Mouse (Mus musculus) C2C12 (cell line): ENCODE measurements at regions not wholly inside any gene's neighbourhood (a gene's known extent, or its start where the extent isn't known, plus 50 kb on each side); places are given as distances from the start of the nearest gene placed in this dataset.

Experiments used
- H3K27me3 ChIP-seq: one replicate; pipeline ENCODE4 v1.6.1; 2011; ENCODE audit not compliant: control insufficient read depth, insufficient read depth, insufficient read length
- H3K36me3 ChIP-seq: one replicate; pipeline ENCODE4 v1.6.1; 2011; ENCODE audit not compliant: control insufficient read depth, insufficient read depth
- H3K4me3 ChIP-seq: one replicate; pipeline ENCODE4 v1.5.1; 2011; ENCODE audit warnings: mild to moderate bottlenecking, control low read depth; ENCODE audit not compliant: poor library complexity, insufficient read depth, severe bottlenecking
- H3K79me2 ChIP-seq: one replicate; pipeline ENCODE4 v1.6.1; 2011; ENCODE audit not compliant: control insufficient read depth, insufficient read depth
- H3K79me3 ChIP-seq: one replicate; pipeline ENCODE4 v1.6.1; 2011; ENCODE audit warnings: low read depth, control low read depth
- H3ac ChIP-seq: one replicate; pipeline ENCODE3; 2011; ENCODE audit warnings: low read depth; ENCODE audit not compliant: control insufficient read depth, insufficient read length
- CEBPB ChIP-seq: IDR thresholded peaks from one replicate; pipeline ENCODE4 v1.6.1; 2011; ENCODE audit warnings: low read depth, mild to moderate bottlenecking, control low read depth, moderate library complexity
- CTCF ChIP-seq: IDR thresholded peaks from one replicate; pipeline ENCODE4 v1.5.1; 2011; ENCODE audit not compliant: control insufficient read depth, insufficient read depth, insufficient read length
- FOSL1 ChIP-seq: IDR thresholded peaks from one replicate; pipeline ENCODE4 v1.8.0; 2011; ENCODE audit warnings: mild to moderate bottlenecking, low read length; ENCODE audit not compliant: poor library complexity, insufficient read depth, severe bottlenecking
- MAX ChIP-seq: IDR thresholded peaks from one replicate; pipeline ENCODE4 v1.6.1; 2011; ENCODE audit warnings: mild to moderate bottlenecking, control low read depth
- MYOD1 ChIP-seq: IDR thresholded peaks from one replicate; pipeline ENCODE4 v1.6.1; 2011; ENCODE audit warnings: low read depth; ENCODE audit not compliant: control insufficient read depth, insufficient read length
- MYOG ChIP-seq: IDR thresholded peaks from one replicate; pipeline ENCODE4 v1.6.1; 2011; ENCODE audit not compliant: control insufficient read depth, insufficient read length; ENCODE audit errors: extremely low read depth
- USF1 ChIP-seq: IDR thresholded peaks from one replicate; pipeline ENCODE4 v1.6.1; 2011; ENCODE audit warnings: low read depth, mild to moderate bottlenecking, control low read depth, moderate library complexity

DNA sequence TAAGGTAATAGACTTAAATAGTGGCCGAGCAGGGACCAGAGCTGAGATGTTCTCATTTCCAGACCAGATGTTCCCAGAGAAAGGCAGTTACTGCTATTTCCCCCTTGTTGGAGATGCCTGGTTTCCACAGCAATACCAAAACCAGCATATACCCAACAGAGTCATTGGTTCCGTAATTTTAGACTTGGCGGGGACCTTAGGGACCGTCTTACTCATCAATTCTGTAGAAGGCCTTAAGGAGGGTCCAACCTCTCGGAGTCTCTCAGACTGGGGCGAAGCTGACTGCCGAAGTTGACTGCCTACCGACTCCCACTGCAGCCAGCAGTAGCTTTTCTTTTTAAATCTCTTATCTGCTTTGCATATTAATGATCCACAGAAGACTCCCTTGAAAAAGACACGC lies 95.1 kb upstream of the Foxn2 start:
- no peak overlapping the region for H3K4me3 ChIP-seq
- TF ChIP-seq FOSL1 (no peak), MYOG (no peak), CTCF (no peak), MAX (no peak), CEBPB (no peak), USF1 (no peak), MYOD1 (no peak)

DNA sequence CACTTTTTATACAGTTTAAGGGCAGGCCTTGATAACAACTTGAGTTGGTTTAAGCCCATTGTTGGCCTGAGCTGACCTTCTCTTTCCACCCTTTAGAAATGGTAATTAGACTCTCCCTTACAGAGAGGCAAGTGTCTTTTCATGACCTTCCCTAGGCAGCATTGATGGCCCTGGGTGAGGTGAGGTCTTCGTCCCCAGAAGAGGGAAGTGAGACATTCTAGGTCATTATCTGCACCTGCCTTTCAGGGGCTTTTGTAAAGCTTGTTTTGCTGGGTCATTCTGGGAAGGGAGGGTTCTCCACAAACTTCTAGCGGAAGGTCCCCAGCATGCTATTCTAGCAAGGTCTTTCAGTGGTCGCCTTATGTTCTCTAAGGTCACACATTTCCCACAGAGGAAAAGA lies 93.6 kb upstream of the Foxn2 start:
- no peaks in the 10 kb centered on the region for H3K79me2 ChIP-seq
- TF ChIP-seq CTCF, result no peak
- no peak for TF ChIP-seq USF1
- H3K4me3 ChIP-seq, result no peak overlapping the region
- H3K27me3 ChIP-seq, result no peaks in the 10 kb centered on the region
- H3ac ChIP-seq, result no peak overlapping the region
- no peaks in the 10 kb centered on the region for H3K79me3 ChIP-seq
- H3K36me3 ChIP-seq, result no peaks in the 10 kb centered on the region

More for the DNA sequence above, 95.1 kb upstream of the Foxn2 start:
- no peaks in the 10 kb centered on the region for H3K27me3 ChIP-seq
- no peaks in the 10 kb centered on the region for H3K36me3 ChIP-seq
- H3K79me2 ChIP-seq, result no peaks in the 10 kb centered on the region
- H3K79me3 ChIP-seq, result no peaks in the 10 kb centered on the region
- no peak overlapping the region for H3ac ChIP-seq

DNA sequence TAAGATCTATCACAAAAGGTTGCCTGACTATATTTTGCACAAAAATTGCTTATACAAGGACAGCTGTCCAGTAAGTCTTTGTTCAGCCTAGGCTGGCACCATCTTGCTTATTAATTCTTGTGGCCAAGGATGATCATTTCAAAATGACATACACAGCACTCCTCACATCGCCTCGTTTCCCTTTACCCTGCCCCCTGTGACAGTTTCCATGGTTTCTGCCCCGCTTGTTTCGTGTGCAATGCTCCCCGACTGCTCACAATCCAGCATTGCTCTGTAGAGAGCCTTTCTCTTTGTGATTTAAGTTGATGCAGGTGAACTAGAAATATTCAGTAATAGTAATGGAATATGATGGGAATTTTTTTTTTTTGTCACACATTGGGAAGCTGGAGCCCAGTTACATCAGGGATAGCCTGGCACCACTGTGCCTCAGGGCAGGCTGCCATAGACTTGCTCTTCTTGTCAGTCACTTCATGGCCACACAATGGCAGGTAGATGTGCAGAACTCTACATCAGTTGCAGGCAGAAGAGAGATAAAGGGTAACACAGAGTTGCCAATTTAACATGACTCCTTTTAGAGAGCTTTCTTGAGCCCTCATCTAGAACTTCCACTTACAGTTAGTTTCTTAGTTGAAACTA lies 90.6 kb upstream of the Foxn2 start:
- no peak overlapping the region for H3ac ChIP-seq
- H3K4me3 ChIP-seq, result no peak overlapping the region
- H3K36me3 ChIP-seq, result no peaks in the 10 kb centered on the region
- H3K27me3 ChIP-seq, result no peaks in the 10 kb centered on the region
- H3K79me2 ChIP-seq, result no peaks in the 10 kb centered on the region
- TF ChIP-seq CTCF (no peak), CEBPB (no peak), MYOD1 (no peak), USF1 (no peak), MYOG (no peak), FOSL1 (no peak), MAX (no peak)
- no peaks in the 10 kb centered on the region for H3K79me3 ChIP-seq

DNA sequence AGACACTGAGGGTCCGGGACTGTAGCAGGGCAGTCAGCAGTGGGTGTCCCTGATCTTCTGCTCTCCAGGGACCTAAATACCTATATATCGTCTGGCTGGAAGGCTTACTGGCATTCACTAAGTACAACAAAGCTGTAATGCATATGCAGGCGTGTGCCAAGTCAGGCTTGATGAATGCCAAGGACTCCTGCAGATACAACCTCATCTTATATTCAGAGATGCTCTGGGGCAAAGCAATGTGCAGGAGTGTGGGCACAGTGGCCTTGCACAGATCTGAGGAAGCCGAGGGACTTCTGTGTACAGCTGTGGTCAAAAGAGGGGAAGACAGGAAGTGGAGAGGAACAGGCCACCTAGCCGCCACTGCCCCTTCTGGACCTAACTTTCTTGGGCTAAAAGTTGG lies 89.5 kb upstream of the Foxn2 start:
- H3K4me3 ChIP-seq, result no peak overlapping the region
- H3ac ChIP-seq, result no peak overlapping the region
- no peak for TF ChIP-seq MYOG
- TF ChIP-seq FOSL1, result no peak
- TF ChIP-seq CTCF, result no peak
- no peak for TF ChIP-seq MYOD1
- no peak for TF ChIP-seq MAX
- no peak for TF ChIP-seq CEBPB
- no peak for TF ChIP-seq USF1
- no peaks in the 10 kb centered on the region for H3K79me3 ChIP-seq
- H3K79me2 ChIP-seq, result no peaks in the 10 kb centered on the region
- no peaks in the 10 kb centered on the region for H3K36me3 ChIP-seq
- H3K27me3 ChIP-seq, result no peaks in the 10 kb centered on the region

DNA sequence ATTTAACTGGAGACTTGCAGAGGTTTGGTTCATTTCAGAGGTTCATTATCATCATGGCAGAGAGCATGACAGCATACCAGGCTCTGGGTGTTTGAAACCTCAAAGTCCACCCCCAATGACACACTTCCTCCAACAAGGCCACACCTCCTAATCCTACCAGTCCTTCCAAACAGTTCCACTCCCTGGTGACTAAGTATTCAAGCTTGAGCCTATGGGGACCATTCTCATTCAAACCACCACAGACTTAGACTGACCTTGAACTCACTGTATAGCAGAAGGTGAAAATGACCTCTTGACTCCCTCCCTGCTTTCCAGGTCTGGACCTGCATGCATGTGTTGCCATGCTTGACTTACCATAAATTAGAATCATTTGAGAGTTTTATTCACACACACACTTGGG lies 87.6 kb upstream of the Foxn2 start:
- Histone ChIP-seq H3K4me3 (no peak overlapping the region), H3ac (no peak overlapping the region), H3K36me3 (no peaks in the 10 kb centered on the region), H3K79me2 (no peaks in the 10 kb centered on the region), H3K27me3 (no peaks in the 10 kb centered on the region), H3K79me3 (no peaks in the 10 kb centered on the region)
- TF ChIP-seq MYOD1 (no peak), CEBPB (no peak), MAX (no peak), CTCF (no peak), MYOG (no peak), FOSL1 (no peak), USF1 (no peak)

DNA sequence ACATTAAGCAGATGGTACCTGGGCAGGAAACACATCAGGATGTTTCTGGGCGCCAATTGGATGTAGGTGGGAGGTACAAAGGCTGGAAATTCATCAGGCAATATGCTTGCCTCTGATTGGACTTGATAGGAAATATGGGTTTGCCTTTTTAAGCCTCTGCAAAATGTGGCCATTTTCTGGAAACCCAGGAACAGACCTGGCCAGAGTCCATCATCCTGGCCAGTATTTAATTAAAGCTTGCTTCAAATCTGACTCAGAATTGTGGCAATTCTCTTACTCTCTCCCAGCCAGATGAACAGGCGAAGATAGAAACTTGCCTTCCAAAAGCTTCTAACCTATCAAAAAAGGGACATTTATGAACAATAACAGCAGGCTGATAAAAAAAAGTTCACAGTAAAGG lies 79.3 kb upstream of the Foxn2 start:
- H3K4me3 ChIP-seq, result no peak overlapping the region
- no peaks in the 10 kb centered on the region for H3K36me3 ChIP-seq
- H3K27me3 ChIP-seq, result no peaks in the 10 kb centered on the region
- no peaks in the 10 kb centered on the region for H3K79me3 ChIP-seq
- TF ChIP-seq FOSL1 (no peak), CTCF (no peak), MYOD1 (no peak), CEBPB (no peak), MYOG (no peak), USF1 (no peak), MAX (no peak)
- H3K79me2 ChIP-seq, result no peaks in the 10 kb centered on the region
- H3ac ChIP-seq, result no peak overlapping the region
